Mouse (Mus musculus) heart, postnatal 25 days (tissue): Measurements from ENCODE around the gene Prl4a1. TPM values are rescaled to one million over a fixed set of nuclear protein-coding genes. Genes with fewer than 3 reads are reported as not detected.
"Not testable (repeated sequence)": the region's sequence is repeated elsewhere in the genome, so short reads cannot be mapped to it uniquely, and the experiment has no call there.

ENCODE experiments used
- DNase-seq: peaks from one replicate; pipeline ENCODE4 v3.0.0; 2022; ENCODE audit warnings: low spot score
- intact Hi-C: fragments of 180-260 bp; cut with DNase I; formaldehyde crosslinking; loops from one replicate; pipeline ENCODE4 v1.15.1; 2025
- total RNA-seq, 2 experiments: library from RNA; stranded (reverse); gene quantifications; 2 replicates each; pipeline ENCODE4 v1.2.3; 2021

Prl4a1 gene
- total RNA-seq: not detected

DNA sequence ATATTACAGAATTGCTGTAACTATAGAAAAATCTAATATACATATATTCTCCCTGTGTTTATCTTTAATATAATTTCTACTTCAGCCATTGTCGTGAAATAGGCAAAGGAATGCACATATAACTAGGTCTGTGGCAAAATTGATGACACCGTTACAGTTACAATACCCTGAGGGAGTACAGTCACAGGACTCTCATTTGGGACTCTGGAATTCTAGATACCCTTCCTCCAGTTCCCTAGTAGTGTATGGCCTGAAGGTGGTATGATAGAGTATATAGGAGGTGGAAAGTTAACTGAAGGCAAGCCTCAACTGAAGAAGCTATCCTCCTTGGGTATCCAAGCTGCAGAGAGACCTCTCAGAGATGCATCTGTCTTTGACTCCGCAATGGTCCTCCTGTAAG, at the start of gene Prl4a1:
Prl4a1 (plus strand) TSS at position 301 of the 400 bp plus-strand sequence.
- intact Hi-C loops: no loop called here
- no peak for DNase-seq

DNA sequence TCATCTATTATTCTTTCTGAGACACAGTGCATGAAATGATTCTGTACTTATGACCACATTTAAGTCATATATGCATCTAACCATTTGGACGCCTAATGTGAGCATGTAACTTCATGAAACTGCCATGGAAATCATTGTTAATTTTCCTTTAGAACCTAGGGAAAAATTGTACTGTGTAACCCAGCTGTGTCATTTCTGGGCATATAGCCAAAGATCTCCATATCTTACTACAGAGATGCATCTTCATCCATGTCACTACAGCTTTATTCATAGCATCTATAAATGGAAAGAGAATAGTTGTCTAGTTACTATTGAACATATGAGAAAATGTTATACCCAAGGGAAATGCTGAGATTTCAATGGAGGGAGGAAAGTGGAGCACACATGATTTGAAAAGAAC, 43.1 kb upstream of the Prl4a1 start:
- intact Hi-C loops: no loop called here
- no peak for DNase-seq

DNA sequence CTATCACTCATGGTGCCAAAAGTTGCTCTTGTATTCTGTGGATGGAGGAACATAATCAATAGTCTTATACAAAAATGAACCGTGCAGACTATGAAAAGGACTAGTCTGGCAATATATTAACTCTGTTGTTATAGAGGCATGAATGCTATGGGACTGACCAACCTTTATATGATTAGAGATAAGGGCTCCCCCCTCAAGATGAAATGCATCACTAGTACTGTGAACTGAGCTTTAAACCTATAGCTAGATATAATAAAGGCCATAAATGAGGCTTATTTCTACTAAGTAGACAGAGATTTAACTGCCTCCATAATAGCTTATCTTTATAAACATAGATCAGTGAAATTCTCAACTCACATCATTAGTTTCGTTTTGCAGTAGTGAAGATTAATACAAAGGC, 41.7 kb upstream of the Prl4a1 start:
- DNase-seq, intact Hi-C loops: not testable (repeated sequence)

DNA sequence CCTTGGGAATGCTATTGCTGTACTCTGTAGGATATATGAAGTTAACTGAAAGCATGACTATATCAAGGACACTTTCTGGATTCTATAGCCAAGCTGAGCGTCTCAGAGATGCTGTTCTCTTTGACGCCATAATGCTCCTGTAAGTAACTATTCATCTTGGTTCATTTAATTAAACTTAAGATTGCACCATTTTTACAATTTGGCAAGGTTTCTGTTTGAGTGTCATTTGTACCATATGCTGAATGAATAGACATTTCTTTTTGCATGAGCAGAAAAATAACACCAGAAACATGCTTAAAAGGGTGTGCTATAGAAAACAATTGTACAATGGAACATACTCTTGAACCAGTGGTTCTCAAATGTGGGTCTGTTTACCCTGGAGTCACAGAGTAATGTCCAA, 38.4 kb upstream of the Prl4a1 start:
- DNase-seq: no peak
- intact Hi-C loops: no loop called here

DNA sequence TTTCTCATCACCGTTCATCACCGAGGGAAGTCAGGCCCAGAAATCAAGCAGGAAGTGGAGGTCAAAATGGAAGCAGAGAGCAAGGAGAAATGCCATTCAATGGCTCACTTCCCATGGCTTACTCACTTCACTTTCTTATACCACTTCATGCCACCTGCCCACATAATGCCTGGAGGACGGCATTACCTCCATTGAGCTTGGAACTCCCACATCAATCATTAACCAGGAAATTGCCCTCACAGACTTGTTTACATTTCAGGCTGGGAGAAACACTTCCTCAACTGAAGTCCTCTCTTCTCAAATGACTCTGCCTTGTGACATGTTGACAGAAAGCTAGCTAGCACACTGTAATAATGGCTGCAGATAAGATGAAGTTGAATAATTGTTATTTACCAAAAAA, 19.5 kb upstream of the Prl4a1 start:
- not testable (repeated sequence) for DNase-seq

DNA sequence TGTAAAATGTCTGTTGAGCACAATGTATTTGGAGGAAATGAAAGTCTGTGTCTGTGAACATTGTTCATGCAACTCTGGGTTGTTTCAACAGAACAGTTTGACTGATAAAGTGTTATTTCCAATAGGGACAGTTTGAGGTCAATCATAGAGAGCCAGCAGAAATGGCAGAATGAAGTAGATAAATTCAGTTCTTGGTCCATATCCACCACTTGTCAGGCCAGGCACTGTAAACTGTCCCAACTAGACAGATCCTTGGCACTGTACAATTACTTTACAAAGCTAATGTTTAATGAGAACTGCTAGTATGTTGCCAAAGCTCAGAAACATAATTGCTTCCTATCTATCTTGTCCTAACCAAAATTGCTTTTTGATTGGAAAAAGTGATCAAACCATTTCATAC, 13.3 kb downstream of the Prl4a1 start:
- no peak for DNase-seq
- intact Hi-C loops: no loop called here

More for the DNA sequence above, 19.5 kb upstream of the Prl4a1 start:
- intact Hi-C loops: not testable (repeated sequence)

DNA sequence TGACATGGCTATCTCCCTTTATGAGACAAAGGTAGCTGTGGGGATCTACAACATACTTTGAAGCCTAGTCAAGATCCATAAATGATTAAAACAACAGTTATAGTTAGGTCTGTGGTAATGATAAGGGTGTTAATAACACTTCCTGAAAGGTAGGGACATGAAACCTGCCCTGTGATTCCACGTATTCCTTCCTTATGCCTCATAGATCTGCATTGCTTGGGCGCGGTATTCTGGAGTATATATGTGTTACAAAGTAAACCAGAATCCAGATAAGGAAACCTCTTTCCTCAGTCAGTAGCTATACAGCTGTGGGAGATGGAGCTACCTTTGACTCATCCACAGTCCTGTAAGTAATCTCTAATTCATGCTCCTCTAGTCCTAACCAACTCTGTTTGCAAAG, 53.3 kb downstream of the Prl4a1 start:
- DNase-seq: no peak
- intact Hi-C loops: no loop called here

Other genes with a start within 250 kb of the Prl4a1 start
- gene Prl7c1, start 235.4 kb upstream of the Prl4a1 start, total RNA-seq: not detected
- gene Prl2a1, start 214.6 kb upstream of the Prl4a1 start, total RNA-seq: not detected
- not detected for gene Prl2c1, start 166.9 kb upstream of the Prl4a1 start, total RNA-seq
- not detected for gene Prl5a1, start 126.3 kb downstream of the Prl4a1 start, total RNA-seq
- 10 to 100 TPM; 75.7 to 82.3 TPM for gene Gm11361, start 241.3 kb downstream of the Prl4a1 start, total RNA-seq